Mouse (Mus musculus): Measurements from ENCODE around the gene Sipa1l2.
"Not testable (repeated sequence)": the region's sequence is repeated elsewhere in the genome, so short reads cannot be mapped to it uniquely, and the experiment has no call there.

Sipa1l2 gene

GRCm38 (mm10) chr8:125539056-125540013 lies 30.3 kb downstream of the Sipa1l2 start:
- no peak for DNase-seq (ENCODE audit: low spot score in 2 of 2)

- no peak for DNase-seq (ENCODE audit: low spot score in 2 of 2)
These were observed 31.3 kb downstream of the Sipa1l2 start for GRCm38 (mm10) chr8:125538265-125538664.

DNA sequence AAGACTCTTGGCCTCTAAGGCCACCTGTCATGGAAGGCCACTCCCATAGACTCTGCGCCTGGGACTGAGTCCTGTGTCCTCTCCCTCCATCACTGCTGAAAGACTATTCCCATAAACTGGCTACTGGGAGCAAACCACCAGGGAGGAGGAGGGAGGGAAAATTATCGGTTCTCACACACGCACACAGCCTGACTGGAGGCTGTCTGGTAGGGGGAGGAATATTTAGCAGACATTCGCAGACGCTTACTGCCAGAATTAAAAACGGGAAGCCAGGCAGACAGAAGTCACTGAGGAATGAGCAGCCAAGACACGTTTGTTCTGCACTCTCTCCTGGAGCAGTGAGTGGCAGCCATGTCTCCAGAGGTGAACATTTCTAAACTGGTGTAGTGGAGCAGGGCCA lies 35.9 kb downstream of the Sipa1l2 start:
- DNase-seq (ENCODE audit: low spot score in 2 of 2) = no peak

DNA sequence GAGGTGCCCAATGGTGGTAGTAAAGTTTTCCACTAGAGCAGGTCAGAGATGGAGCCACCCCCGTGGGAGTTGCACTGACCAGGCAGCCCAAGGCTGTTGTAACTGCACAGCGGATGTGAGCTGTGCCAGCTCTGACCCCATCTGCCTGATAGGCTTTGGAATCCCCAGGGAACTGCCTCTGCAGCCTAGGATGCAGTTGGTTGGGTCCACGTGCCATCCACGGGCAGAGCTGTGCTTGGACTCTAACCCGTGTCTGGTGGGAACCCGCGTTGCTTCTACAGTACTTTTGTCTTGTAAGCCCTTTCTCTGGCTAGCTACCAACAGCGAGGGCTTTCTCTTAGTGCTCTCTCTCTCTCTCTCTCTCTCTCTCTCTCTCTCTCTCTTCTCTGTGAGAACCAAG lies 36.7 kb downstream of the Sipa1l2 start:
- no peak for DNase-seq (ENCODE audit: low spot score in 2 of 2)

GRCm38 (mm10) chr8:125532177-125532576 lies 37.4 kb downstream of the Sipa1l2 start:
- DNase-seq (ENCODE audit: low spot score in 2 of 2) = no peak

GRCm38 (mm10) chr8:125531640-125532039 lies 38.0 kb downstream of the Sipa1l2 start:
- peak in 1 of 2 experiments; percentile 19 for DNase-seq (ENCODE audit: low spot score in 2 of 2)

GRCm38 (mm10) chr8:125531088-125531438 lies 38.5 kb downstream of the Sipa1l2 start:
- no peak for DNase-seq (ENCODE audit: low spot score in 2 of 2)

- no peak for DNase-seq (ENCODE audit: low spot score in 2 of 2)
These were observed 39.2 kb downstream of the Sipa1l2 start for GRCm38 (mm10) chr8:125530187-125531087.

- no peak for DNase-seq (ENCODE audit: low spot score in 2 of 2)
These were observed 40.6 kb downstream of the Sipa1l2 start for GRCm38 (mm10) chr8:125529019-125529418.

- peak in 1 of 2 experiments; percentile 24 for DNase-seq (ENCODE audit: low spot score in 2 of 2)
These were observed 41.7 kb downstream of the Sipa1l2 start for GRCm38 (mm10) chr8:125527941-125528340.

DNA sequence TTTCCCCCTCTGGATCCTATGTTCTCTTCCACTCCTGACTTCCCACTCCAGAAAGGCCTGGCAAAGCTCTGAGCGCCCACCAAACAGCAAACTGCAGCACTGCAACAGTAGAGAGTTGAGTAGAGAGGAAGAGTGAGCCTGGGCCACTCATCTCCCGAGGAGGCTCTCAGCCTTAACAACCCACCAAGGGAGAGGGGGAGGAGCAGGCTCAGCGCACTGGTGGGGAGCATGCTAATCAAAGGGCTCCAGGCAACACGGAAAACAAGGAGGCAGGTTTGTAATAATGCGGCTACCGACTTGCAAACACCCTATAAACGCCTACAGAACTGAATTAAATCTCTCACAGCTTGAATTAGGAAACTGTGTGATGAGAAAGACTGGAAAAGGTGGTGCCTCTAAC lies 42.6 kb downstream of the Sipa1l2 start:
- DNase-seq (ENCODE audit: low spot score in 2 of 2) = no peak

DNA sequence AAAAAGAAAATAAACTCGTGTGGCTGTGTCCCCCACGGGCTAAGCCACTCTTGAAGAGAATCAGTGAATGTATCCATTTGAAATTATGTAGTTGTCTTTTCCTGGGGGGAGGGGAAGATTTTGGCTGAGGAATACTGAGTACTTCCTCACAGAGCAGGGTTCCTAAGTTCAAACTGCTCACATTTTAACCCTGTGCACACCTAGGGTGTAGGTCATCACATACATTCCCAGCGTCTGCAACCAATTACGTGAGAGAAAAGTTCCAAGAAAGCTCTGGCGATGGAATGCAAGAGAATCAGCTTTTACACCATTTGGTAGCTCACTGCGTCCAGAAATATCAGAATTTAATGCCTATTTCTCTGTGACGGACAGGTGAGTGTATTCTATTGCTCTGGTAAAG lies 43.0 kb downstream of the Sipa1l2 start:
- no peak for DNase-seq (ENCODE audit: low spot score in 2 of 2)

- DNase-seq (ENCODE audit: low spot score in 2 of 2) = no peak
These were observed 45.1 kb downstream of the Sipa1l2 start for GRCm38 (mm10) chr8:125524479-125524878.

DNA sequence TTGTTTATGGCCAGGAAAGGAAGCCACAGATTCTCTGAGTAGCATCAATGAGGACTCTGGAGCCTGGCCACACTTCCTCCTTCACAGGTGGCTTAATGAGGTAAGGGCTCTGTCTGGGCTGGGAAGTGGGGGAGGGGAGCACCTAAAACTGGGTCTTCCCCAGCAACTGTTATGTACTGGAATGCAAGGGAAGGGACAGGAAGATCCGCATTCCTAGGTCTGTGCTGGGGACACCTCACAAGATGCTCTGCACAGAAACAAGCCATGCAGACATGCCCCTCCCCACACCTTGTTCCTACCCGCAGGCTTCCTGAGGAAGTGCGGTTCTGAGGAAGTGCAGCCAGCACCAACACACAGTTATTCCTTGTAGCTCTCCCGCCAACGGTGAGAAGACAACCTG lies 46.4 kb downstream of the Sipa1l2 start:
- no peak for DNase-seq (ENCODE audit: low spot score in 2 of 2)

GRCm38 (mm10) chr8:125522151-125522550 lies 47.5 kb downstream of the Sipa1l2 start:
- no peak for DNase-seq (ENCODE audit: low spot score in 2 of 2)

DNA sequence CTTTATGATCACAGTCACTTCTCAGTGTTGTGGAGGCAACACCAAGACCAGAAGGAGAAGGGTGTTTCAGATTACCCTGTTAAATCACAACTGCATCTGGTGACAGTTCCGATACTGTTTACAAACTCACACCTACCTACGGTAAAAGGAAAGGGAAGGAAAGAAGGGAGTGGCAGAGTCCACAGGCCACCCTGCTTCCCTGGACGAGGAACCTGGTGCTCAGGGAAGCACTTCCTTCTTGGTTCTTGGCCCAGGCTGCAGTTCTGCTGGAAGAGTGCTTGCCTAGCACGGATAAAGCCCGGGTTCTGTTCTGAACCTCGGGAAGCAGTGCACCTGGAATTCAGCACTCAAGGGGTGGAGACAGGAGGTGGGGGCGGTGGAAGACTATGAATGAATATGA lies 48.5 kb downstream of the Sipa1l2 start:
- no peak for DNase-seq (ENCODE audit: low spot score in 2 of 2)

- not testable (repeated sequence) for DNase-seq (ENCODE audit: low spot score in 2 of 2)
These were observed 49.3 kb downstream of the Sipa1l2 start for GRCm38 (mm10) chr8:125520308-125520707.

DNA sequence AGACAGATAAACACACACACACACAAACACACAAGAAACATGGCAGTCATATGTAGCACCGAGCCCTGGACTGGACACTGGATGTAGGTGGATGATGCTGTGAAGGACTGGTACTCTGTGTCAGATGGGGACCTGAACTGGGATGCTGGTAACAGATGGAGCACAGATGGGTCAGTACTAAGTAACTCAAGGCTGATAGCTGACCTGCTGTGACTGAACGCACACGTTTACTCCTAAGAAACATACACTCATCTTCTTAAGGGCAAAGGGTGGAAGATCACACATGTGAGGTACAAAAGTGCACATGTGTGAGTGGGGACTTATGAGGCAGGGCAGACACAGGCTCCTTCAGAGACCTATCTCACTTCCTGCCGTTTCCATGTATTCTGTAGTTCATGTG lies 50.7 kb downstream of the Sipa1l2 start:
- no peak for DNase-seq (ENCODE audit: low spot score in 2 of 2)

DNA sequence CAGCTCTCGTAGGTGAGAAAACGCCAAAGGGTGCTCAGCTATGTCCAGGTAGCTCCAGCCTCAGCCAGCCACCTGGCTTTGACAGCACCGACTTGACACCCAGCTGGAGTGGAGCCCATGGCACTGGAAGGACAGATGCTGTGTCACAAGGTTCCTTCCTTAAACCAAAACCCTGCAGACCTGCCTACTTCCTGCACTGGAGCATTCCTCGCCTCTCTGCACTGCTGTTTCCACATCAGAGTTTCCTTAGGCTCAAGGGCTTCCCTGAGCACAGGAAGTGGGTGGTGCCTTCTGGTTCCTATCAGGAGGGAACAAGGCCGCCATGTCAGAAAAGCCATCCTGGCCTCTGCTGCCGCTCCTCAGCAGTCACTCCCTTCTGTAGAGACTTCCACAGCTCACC lies 51.3 kb downstream of the Sipa1l2 start:
- peak in 1 of 2 experiments; percentile 21 for DNase-seq (ENCODE audit: low spot score in 2 of 2)

DNA sequence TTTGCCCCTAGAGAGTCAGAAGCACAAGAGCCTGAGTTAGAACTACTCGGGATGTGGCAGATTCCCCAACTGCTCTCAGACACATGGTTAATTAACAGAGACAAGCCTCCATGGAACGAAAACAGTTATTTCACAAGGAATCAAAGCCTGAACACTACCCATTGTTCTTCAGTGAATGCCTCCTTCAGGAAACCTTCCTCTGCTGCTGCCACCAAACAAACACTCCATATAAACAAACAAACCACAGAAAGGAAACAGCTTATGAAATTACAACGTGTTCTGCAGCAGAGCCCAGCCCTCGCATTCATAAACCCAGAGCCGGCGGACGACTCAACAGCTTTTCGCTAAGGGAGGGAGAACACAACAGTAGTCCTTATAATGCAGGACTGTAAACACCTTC lies 52.2 kb downstream of the Sipa1l2 start:
- no peak for DNase-seq (ENCODE audit: low spot score in 2 of 2)

DNA sequence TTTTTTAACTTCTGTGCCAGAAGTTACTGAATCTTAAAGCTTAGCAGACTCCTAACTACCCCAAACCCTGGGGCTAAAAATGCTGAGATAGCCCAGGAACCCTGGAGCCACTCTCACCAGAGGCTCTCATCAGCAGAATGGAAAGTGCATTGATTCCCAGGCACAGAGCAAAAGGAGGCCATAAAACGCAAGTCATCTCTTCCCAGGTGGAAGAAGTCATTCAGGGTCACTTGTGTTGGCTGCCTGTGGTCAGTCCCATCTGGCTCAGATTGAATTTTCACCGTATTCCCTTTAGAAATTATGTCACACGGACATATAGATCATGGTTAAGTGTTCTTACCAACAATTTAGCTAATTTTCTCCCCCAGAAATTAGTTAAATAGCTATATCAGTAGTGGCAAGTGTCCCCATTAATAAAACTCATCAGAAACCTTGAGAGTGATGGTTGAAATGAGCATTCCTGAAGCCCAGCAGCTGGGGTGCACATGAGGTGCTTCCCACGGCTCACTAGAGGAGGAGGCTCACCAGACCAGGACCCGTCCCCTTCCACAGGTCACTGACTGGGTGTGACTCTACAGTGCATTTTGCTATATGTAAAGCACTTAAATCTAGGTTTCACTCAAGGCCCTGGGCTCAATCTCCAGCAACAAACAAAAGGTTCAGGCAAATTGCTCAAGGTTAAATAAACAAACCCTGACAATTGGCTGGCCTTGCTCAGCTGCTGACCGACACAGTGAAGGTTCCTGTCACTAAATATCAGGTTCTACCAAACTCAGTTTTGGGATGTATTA lies 53.3 kb downstream of the Sipa1l2 start:
- DNase-seq (ENCODE audit: low spot score in 2 of 2) = no peak

GRCm38 (mm10) chr8:125515665-125516064 lies 53.9 kb downstream of the Sipa1l2 start:
- DNase-seq (ENCODE audit: low spot score in 2 of 2) = no peak

Data from spleen, postnatal 4 days (tissue).